Mouse (Mus musculus): ENCODE measurements at regions not wholly inside any gene's neighbourhood (a gene's known extent, or its start where the extent isn't known, plus 50 kb on each side); places are given as distances from the start of the nearest gene placed in this dataset.

- TF ChIP-seq CTCF (IDR thresholded peaks at IDR 0.05) (no peak), EP300 (IDR thresholded peaks at IDR 0.05) (peak; percentile 47; the same call in 1 of the 2 replicates)
Observed at GRCm38 (mm10) chr12:86816702-86817610, 67.6 kb downstream of the Irf2bpl start.
